Mouse (Mus musculus): ENCODE data around the gene Cpd.

- no peak for TF ChIP-seq POLR2AphosphoS2 (IDR thresholded peaks at IDR 0.05; ENCODE audit: low read depth, low read length)
- TF ChIP-seq KAT2A (IDR thresholded peaks at IDR 0.05; ENCODE audit: insufficient replicate concordance, low read length): no peak
- TF ChIP-seq CHD2 (IDR thresholded peaks at IDR 0.05; ENCODE audit: low read length): no peak
- no peak for TF ChIP-seq NRF1 (IDR thresholded peaks at IDR 0.05; ENCODE audit: low read depth, low read length)
- TF ChIP-seq POLR2A (IDR thresholded peaks at IDR 0.05; ENCODE audit: low read depth, low read length): no peak
These were observed 35.9 kb downstream of the Cpd start for GRCm38 (mm10) chr11:76810706-76811495.

All from CH12.LX (cell line).